Mouse (Mus musculus): ENCODE results near the gene Ruvbl2. TPM values are rescaled to one million over a fixed set of nuclear protein-coding genes. Genes with fewer than 3 reads are reported as not detected.
A peak's percentile ranks its signal among the peaks of the same experiment; 100 is the strongest.

Ruvbl2 gene
- polyA plus RNA-seq, 1 experiment = 179 TPM

DNA sequence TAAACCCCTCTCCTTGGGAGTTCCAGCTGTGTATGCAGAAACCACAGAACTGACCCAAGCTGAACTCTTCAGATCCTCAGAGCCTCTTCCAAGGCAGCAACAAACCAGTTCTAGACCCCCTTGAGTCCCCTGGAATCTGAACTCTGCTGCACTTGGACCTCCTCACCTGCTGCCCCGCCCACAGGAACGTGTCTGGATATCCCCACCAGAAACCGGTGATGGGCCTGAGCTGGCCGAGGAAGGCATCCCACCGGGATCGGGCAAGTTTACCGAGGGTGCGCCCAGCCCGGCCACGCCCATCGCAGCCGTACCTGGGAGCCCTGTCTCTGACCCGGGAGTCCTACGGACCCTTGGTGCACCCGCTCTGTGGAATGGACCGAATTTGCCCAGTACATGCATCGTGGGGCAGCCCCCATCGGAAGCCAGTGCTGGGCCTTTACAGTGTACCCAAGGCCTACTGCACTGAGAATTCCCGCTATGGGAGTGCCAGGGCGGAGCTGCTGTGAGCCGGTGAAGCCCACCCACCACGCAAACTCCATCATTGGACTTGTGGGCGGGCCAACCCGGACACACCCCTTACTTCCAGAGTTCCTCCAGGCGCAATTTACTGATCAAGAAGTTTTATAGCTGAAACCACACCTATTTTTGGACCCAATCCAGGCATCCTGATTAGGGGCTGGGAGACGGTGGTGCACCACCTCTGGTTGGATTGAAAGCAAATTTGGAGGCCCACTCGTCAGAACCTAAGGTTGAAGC lies 17.9 kb downstream of the Ruvbl2 start:
- no peak overlapping the region for H3K4me3 ChIP-seq (ENCODE audit: insufficient read depth, poor library complexity, severe bottlenecking)
- H3ac ChIP-seq (ENCODE audit: control insufficient read depth, insufficient read length, low read depth) = no peak overlapping the region

DNA sequence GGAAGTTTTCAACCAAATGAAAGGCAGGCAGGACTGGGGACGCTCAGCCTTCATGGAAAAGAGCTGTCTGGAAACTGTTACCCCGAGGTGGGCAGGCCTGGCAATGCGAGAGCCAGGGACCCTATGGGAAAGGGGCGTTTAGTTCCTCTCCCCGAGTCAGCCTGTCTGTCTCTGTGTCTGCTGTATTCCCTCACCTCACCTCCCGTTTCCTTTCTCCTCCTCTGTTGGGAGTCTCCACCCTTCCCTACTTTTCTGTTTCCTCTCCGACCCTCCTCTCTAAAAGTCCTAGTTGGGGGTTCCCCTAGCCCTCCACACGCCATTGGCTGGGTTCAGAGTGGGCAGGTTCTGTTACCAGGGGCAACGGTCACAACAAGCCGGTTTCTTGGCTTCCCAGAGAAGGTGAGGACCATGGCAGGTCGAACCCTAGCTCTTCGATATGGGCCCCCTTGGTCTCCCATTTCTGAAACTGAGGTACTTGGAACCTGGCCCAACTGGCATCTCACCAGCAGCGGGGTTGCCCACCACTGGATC lies 19.9 kb downstream of the Ruvbl2 start:
- Histone ChIP-seq H3K79me3 (ENCODE audit: low read depth) (no peaks in the 10 kb centered on the region), H3ac (ENCODE audit: control insufficient read depth, insufficient read length, low read depth) (no peak overlapping the region), H3K79me2 (ENCODE audit: control insufficient read depth, insufficient read depth) (no peaks in the 10 kb centered on the region), H3K36me3 (ENCODE audit: control insufficient read depth, insufficient read depth) (peaks cover 10% of the 10 kb centered on the region), H3K4me3 (ENCODE audit: insufficient read depth, poor library complexity, severe bottlenecking) (no peak overlapping the region), H3K27me3 (ENCODE audit: control insufficient read depth, insufficient read depth, insufficient read length) (peaks cover 12% of the 10 kb centered on the region)
- no peak for TF ChIP-seq MAX (IDR thresholded peaks at IDR 0.05)
- TF ChIP-seq USF1 (IDR thresholded peaks at IDR 0.05; ENCODE audit: low read depth) = no peak
- TF ChIP-seq CEBPB (IDR thresholded peaks at IDR 0.05; ENCODE audit: low read depth) = no peak
- TF ChIP-seq MYOG (IDR thresholded peaks at IDR 0.05; ENCODE audit: control insufficient read depth, extremely low read depth, insufficient read length) = no peak
- TF ChIP-seq FOSL1 (IDR thresholded peaks at IDR 0.05; ENCODE audit: insufficient read depth, low read length, poor library complexity, severe bottlenecking) = no peak
- no peak for TF ChIP-seq CTCF (IDR thresholded peaks at IDR 0.05; ENCODE audit: control insufficient read depth, insufficient read depth, insufficient read length)
- no peak for TF ChIP-seq MYOD1 (IDR thresholded peaks at IDR 0.05; ENCODE audit: control insufficient read depth, insufficient read length, low read depth)

More for the DNA sequence above, 17.9 kb downstream of the Ruvbl2 start:
- peaks cover 19% of the 10 kb centered on the region for H3K36me3 ChIP-seq (ENCODE audit: control insufficient read depth, insufficient read depth)
- H3K79me3 ChIP-seq (ENCODE audit: low read depth) = no peaks in the 10 kb centered on the region
- H3K27me3 ChIP-seq (ENCODE audit: control insufficient read depth, insufficient read depth, insufficient read length) = peaks cover 8% of the 10 kb centered on the region
- TF ChIP-seq CEBPB (IDR thresholded peaks at IDR 0.05; ENCODE audit: low read depth) = no peak
- no peak for TF ChIP-seq CTCF (IDR thresholded peaks at IDR 0.05; ENCODE audit: control insufficient read depth, insufficient read depth, insufficient read length)
- no peak for TF ChIP-seq MYOG (IDR thresholded peaks at IDR 0.05; ENCODE audit: control insufficient read depth, extremely low read depth, insufficient read length)
- no peak for TF ChIP-seq MYOD1 (IDR thresholded peaks at IDR 0.05; ENCODE audit: control insufficient read depth, insufficient read length, low read depth)
- no peak for TF ChIP-seq USF1 (IDR thresholded peaks at IDR 0.05; ENCODE audit: low read depth)
- TF ChIP-seq FOSL1 (IDR thresholded peaks at IDR 0.05; ENCODE audit: insufficient read depth, low read length, poor library complexity, severe bottlenecking) = no peak
- no peak for TF ChIP-seq MAX (IDR thresholded peaks at IDR 0.05)
- H3K79me2 ChIP-seq (ENCODE audit: control insufficient read depth, insufficient read depth) = no peaks in the 10 kb centered on the region

DNA sequence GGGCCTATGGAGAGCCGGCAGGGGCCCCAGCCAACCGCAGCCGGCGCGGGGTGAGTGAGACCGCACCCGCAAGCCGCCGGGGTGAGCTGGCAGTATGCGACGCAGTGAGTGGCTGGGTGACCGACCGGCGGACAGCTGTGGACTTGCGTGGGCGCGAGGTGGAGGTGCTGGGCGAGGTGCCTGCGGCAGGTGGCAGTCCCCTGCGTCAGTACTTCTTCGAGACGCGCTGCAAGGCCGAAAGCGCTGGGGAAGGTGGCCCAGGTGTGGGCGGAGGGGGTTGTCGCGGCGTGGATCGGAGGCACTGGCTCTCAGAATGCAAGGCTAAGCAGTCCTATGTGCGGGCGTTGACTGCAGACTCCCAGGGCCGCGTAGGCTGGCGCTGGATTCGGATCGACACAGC lies 22.3 kb downstream of the Ruvbl2 start:
- Histone ChIP-seq H3K79me3 (ENCODE audit: low read depth) (no peaks in the 10 kb centered on the region), H3K4me3 (ENCODE audit: insufficient read depth, poor library complexity, severe bottlenecking) (no peak overlapping the region), H3ac (ENCODE audit: control insufficient read depth, insufficient read length, low read depth) (no peak overlapping the region), H3K27me3 (ENCODE audit: control insufficient read depth, insufficient read depth, insufficient read length) (peaks cover 12% of the 10 kb centered on the region), H3K79me2 (ENCODE audit: control insufficient read depth, insufficient read depth) (no peaks in the 10 kb centered on the region), H3K36me3 (ENCODE audit: control insufficient read depth, insufficient read depth) (peaks cover 4% of the 10 kb centered on the region)
- TF ChIP-seq MYOG (IDR thresholded peaks at IDR 0.05; ENCODE audit: control insufficient read depth, extremely low read depth, insufficient read length) = no peak
- TF ChIP-seq CEBPB (IDR thresholded peaks at IDR 0.05; ENCODE audit: low read depth) = no peak
- peak; percentile 52 for TF ChIP-seq MYOD1 (IDR thresholded peaks at IDR 0.05; ENCODE audit: control insufficient read depth, insufficient read length, low read depth)
- TF ChIP-seq CTCF (IDR thresholded peaks at IDR 0.05; ENCODE audit: control insufficient read depth, insufficient read depth, insufficient read length) = no peak
- no peak for TF ChIP-seq USF1 (IDR thresholded peaks at IDR 0.05; ENCODE audit: low read depth)
- TF ChIP-seq MAX (IDR thresholded peaks at IDR 0.05) = no peak
- no peak for TF ChIP-seq FOSL1 (IDR thresholded peaks at IDR 0.05; ENCODE audit: insufficient read depth, low read length, poor library complexity, severe bottlenecking)

DNA sequence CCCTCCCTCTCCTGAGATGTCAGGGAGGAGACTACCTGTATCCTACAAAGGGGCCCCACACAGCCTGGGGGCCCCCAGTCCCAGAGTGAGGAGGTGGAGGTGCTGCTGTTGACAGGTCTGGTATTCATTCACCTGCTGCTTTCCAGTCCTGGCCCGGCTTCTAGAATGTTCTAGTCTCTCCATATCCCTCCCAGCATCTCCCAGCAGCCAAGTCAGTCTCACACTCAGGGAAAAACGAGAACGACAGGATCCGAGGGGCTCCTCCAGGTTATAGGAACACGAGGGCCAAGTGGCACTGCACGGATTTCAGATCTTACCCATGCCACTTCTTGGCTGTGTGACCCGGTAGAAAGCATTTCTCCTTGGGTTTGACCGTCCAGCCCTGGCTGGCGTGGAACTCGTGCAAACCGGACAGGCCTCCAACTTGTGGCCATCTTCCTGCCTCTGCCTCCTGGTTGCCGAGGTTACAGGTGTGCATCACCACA lies 23.1 kb downstream of the Ruvbl2 start:
- Histone ChIP-seq H3K79me3 (ENCODE audit: low read depth) (no peaks in the 10 kb centered on the region), H3K4me3 (ENCODE audit: insufficient read depth, poor library complexity, severe bottlenecking) (no peak overlapping the region), H3K36me3 (ENCODE audit: control insufficient read depth, insufficient read depth) (no peaks in the 10 kb centered on the region), H3ac (ENCODE audit: control insufficient read depth, insufficient read length, low read depth) (no peak overlapping the region), H3K79me2 (ENCODE audit: control insufficient read depth, insufficient read depth) (no peaks in the 10 kb centered on the region), H3K27me3 (ENCODE audit: control insufficient read depth, insufficient read depth, insufficient read length) (peaks cover 12% of the 10 kb centered on the region)
- TF ChIP-seq MAX (IDR thresholded peaks at IDR 0.05) (no peak), CEBPB (IDR thresholded peaks at IDR 0.05; ENCODE audit: low read depth) (no peak), FOSL1 (IDR thresholded peaks at IDR 0.05; ENCODE audit: insufficient read depth, low read length, poor library complexity, severe bottlenecking) (no peak), MYOG (IDR thresholded peaks at IDR 0.05; ENCODE audit: control insufficient read depth, extremely low read depth, insufficient read length) (no peak), USF1 (IDR thresholded peaks at IDR 0.05; ENCODE audit: low read depth) (no peak), CTCF (IDR thresholded peaks at IDR 0.05; ENCODE audit: control insufficient read depth, insufficient read depth, insufficient read length) (no peak), MYOD1 (IDR thresholded peaks at IDR 0.05; ENCODE audit: control insufficient read depth, insufficient read length, low read depth) (no peak)

DNA sequence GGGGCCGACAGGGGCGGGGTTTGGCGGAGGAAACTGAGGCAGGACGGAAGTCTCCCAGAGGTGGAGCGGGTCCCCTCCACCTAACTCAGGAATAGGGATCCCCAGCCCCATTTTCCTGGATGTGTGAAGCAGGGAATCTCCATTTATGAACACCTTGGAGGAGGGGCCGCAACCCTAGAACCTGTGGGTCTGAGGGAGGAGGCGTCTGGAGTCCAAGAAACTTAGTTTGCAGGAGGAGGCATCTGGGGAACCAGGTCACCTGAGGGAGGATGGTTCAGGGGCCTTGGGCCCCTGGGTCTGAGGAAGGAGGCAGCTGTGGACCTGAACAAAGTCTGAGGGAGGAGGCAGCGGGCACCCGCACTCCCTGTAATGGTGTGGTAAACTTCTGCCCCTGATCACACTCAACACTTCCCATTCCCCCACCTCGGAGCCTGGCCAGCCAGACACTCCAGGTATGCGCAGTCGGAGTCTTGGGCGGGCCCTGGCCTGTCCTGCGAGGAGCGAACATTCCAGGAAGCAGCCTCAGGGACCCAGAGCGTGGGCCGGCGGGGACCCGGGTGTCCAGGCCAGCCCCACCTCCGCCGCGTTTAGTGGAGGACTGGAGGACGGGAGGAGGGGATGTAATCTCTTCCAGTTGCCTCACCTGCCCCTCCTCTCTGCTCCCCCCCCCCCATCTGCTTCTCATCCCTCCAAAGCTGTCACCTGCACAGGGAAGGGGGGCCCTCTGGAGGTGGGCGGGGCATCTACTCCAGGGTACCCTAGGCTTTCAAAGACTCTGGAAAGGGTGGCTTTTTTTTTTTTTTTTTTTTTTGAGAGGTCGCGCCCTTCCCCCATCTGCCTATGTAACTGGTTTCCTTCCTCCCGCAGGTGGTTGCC lies 23.8 kb downstream of the Ruvbl2 start:
- no peaks in the 10 kb centered on the region for H3K79me2 ChIP-seq (ENCODE audit: control insufficient read depth, insufficient read depth)
- peaks cover 17% of the 10 kb centered on the region for H3K27me3 ChIP-seq (ENCODE audit: control insufficient read depth, insufficient read depth, insufficient read length)
- no peaks in the 10 kb centered on the region for H3K79me3 ChIP-seq (ENCODE audit: low read depth)
- no peak for TF ChIP-seq USF1 (IDR thresholded peaks at IDR 0.05; ENCODE audit: low read depth)
- no peak for TF ChIP-seq FOSL1 (IDR thresholded peaks at IDR 0.05; ENCODE audit: insufficient read depth, low read length, poor library complexity, severe bottlenecking)
- TF ChIP-seq CEBPB (IDR thresholded peaks at IDR 0.05; ENCODE audit: low read depth) = no peak
- TF ChIP-seq MAX (IDR thresholded peaks at IDR 0.05) = no peak
- TF ChIP-seq CTCF (IDR thresholded peaks at IDR 0.05; ENCODE audit: control insufficient read depth, insufficient read depth, insufficient read length) = no peak
- TF ChIP-seq MYOG (IDR thresholded peaks at IDR 0.05; ENCODE audit: control insufficient read depth, extremely low read depth, insufficient read length) = no peak
- no peak for TF ChIP-seq MYOD1 (IDR thresholded peaks at IDR 0.05; ENCODE audit: control insufficient read depth, insufficient read length, low read depth)
- H3ac ChIP-seq (ENCODE audit: control insufficient read depth, insufficient read length, low read depth) = no peak overlapping the region
- peak overlapping the region; percentile 23 for H3K4me3 ChIP-seq (ENCODE audit: insufficient read depth, poor library complexity, severe bottlenecking)
- no peaks in the 10 kb centered on the region for H3K36me3 ChIP-seq (ENCODE audit: control insufficient read depth, insufficient read depth)

Measured in C2C12 (cell line).